Mouse (Mus musculus): ENCODE data around the gene Fcho1.

Gene Fcho1

GRCm38 (mm10) chr8:71658515-71659049 is 66.9 kb downstream of the Fcho1 start:
- no peak for DNase-seq

All from spleen, adult 18-20 months (tissue).